Mouse (Mus musculus): Measurements from ENCODE around the gene Cacng3.

Cacng3 gene

DNA sequence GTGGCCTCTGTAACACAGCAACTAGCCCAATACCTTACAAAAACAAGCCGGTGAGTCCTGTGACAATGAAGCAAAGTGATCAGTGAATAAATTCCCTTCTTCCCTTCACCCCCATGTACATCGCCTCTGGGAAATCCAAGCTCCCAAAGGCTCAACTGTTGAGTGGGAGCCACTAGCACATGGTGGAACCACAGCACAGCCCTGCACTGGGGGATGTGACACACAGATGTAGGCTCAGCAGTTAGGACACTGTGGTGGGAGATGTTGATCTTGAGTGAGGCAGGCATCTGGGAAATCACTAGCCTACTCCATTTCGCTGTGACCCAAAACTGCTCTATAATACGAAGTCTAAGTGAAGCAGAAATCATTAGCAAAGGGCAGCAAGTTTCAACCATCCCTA lies 48.2 kb downstream of the Cacng3 start:
- in situ Hi-C loops (cut with MboI): no loop called here

DNA sequence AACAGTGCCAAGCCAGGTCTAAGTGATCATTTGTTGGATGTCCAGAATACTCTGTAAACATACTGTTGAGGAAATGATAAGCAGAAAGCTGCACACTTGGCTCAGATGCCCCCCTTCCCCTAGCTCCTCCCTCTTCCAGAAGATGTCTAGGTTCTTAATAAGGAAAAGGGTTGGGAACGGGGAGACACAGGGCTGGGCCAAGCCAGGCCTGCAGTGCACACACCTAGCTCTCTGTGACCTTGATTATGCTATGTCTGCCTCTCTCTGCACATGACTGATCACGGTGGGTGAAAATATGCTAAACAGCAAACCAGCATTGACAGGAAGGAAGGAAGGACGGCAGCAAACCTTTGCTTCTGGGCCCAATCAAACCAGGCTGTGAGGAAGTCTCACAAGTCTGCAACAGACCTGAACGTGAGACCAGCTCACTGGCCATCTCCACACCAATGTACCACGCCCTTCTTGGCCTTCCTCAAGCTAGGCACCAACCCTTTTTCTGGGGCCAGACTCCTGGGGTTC lies 53.1 kb downstream of the Cacng3 start:
- in situ Hi-C loops (cut with MboI): no loop called here

DNA sequence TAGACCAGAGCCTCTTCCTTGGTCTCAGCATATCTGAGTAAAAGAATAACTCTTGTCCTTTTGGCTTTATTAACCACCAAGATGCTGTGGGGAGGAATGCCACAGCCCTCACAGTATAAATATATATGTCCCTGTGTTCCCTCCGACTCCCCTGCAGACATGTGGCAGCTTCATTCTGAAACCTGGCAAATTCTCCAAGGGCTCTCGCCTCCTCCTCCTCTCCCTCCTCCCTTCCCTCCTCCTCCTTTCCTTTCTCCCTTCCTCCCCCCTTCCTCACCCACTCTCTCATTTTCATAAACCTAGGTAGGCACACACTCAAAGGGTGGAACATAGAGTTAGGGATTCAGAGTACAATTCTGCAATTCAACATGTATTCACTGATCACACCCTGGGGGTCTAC lies 56.1 kb downstream of the Cacng3 start:
- in situ Hi-C loops (cut with MboI): no loop called here

DNA sequence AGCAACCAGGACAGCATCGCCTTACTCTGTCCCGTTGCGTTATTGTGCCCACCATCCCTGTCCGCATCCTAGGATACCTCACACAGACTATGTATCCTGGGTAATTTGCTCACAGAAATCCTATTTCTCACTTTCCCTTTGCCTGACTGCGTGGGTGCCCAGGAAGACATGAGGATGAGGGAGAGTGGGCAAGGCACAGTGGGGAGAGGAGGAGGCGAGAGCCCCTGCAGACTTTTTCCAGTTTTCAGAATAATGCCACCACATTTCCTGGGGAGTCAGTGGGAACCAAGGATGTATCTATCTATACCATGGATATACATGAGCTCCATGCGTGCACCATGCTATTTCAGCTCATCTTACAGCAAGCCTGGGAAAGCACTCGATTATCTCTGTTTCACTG lies 57.9 kb downstream of the Cacng3 start:
- in situ Hi-C loops (cut with MboI): no loop called here

DNA sequence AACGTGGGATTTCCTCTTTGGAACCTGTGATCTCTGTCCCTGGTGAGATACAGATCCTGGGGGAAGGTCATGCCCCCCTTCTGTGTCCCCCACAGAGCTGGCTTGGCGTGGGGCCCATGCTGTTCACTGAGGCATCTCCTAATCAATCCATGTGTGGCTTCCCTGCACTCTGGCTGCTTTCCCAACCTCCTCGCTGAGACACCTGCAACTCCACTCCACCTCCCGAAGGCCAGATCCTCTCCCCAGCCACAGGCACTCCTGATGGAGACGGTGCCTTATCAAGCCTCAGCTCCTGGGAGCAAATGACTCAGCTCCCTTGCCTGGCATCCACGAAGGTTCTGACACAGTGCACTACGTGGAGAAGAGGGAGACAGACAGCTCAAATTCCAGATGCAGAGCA lies 58.6 kb downstream of the Cacng3 start:
- in situ Hi-C loops (cut with MboI): no loop called here

DNA sequence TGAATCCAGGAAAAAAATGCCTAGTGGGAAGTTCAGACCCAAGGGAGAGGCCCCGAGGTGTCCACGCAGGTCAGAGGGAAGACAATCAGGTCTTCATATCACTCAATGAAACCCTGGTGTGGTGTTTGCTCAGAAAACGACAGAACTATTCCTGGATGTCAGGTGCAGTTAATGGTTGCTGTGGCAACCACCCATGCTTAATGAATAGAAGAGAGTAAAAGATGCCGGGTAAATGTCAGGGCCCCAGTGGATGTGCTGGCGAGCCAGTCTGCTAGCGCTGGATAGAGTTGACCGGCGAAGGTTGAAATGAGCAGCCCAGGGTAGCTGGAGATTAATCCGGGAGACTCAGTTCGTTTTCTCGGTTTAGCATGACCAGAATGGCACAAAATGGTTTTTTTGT lies 65.0 kb downstream of the Cacng3 start:
- in situ Hi-C loops (cut with MboI): no loop called here

DNA sequence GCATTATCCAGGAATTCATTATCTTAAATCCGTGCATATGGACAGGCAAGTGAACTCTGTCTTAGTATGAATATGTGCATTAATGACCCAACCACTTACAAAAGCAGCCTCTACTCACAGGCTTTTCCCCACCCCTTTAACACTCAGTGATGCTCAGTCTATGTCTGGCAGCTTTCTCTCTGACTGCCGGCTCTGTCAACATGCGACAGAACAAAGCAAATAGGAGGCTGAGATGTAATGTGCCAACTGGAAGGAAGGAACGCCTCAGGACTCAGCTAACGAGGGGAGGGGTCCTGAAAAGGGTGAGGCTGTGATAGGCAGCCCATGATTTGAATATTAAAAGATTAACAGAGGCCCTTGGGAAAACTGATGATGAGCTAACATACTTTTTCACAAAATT lies 68.2 kb downstream of the Cacng3 start:
- in situ Hi-C loops (cut with MboI): no loop called here

DNA sequence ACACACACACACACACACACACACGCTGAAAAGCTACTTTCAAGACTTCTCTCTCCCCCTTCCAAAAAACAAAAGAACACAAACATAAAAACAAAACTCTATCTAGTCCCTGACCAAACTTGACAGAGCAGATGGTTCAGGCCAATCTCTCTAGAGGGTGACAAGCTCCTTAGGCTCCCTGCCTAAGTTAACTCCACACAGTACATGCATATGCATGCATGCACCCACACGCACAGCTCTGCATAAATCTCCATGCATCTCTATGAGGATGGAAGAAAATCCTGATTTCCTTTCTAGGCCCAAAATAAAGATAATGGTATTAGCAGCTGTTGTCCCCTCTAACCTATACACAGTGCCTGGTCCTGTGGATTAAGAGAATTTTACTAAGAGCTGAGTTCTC lies 70.4 kb downstream of the Cacng3 start:
- in situ Hi-C loops (cut with MboI): no loop called here

DNA sequence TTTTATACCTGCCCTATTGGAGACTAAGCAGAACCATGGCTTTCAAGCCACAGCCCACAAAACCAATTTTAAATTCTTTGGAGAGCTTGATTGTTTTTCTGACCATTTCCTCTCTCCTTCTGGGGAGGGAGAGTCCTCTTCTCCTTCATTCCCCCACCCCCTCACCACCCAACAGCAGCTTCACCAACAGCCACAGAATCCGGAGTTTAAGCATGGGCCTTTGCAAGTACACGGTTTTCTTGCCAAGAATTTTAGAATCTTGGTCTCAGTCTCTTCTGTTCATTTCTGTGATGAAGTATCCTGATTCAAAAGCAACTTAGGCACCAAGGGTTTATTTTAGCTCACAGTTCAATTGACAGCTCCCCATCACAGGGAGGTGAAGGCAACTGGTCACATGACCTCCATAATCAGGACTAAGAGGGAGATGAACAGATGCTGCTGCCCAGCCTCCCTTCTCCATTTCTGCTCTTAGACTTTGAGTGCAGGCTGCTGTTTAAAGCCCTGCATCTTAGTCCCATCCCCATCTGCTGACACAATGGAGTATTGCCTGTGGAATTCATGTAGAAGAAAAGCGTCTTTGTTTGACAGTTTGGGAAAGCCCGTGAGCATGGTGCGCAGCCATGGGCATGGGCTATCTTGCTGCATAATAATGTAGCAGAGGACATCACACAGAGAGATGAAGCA lies 85.8 kb downstream of the Cacng3 start:
- in situ Hi-C loops (cut with MboI): no loop called here

DNA sequence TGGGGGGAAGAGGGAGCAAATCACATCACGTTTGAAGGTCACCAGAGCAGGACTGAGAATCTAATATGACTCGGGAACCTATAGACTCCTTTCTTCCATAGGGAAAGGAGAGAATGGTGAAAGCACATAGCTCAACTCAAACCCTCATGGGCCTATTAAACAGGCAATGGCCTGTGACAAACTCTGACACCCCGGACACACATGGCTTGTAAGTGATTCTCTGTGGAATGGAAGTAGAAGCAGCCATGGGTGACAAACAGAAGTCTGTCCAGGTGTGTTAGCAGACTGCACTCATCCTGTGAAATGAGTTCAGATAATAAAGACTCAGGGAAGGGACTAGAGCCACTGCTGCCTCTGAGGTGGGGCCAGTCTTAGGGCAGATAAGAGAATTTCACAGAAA lies 88.4 kb downstream of the Cacng3 start:
- in situ Hi-C loops (cut with MboI): no loop called here

DNA sequence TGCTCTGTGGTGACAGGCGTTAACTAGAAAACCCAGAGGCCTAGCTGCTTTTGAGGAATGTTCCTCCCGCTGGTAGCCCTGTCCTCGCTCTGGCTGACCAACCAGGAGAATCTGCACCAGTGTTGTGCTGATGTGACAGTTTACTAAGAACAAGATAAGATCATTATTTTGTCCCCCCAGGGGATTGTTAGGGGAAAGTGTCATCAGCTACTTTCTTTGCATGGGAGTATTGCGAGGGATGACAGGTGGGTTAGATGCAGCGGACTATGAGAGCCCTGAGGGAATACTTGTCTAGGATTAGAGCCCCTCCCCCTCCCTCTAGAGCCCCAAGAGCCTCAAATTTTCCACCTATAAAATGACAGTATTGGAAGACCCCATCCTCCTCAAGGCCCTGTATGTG lies 94.2 kb downstream of the Cacng3 start:
- in situ Hi-C loops (cut with MboI): no loop called here

DNA sequence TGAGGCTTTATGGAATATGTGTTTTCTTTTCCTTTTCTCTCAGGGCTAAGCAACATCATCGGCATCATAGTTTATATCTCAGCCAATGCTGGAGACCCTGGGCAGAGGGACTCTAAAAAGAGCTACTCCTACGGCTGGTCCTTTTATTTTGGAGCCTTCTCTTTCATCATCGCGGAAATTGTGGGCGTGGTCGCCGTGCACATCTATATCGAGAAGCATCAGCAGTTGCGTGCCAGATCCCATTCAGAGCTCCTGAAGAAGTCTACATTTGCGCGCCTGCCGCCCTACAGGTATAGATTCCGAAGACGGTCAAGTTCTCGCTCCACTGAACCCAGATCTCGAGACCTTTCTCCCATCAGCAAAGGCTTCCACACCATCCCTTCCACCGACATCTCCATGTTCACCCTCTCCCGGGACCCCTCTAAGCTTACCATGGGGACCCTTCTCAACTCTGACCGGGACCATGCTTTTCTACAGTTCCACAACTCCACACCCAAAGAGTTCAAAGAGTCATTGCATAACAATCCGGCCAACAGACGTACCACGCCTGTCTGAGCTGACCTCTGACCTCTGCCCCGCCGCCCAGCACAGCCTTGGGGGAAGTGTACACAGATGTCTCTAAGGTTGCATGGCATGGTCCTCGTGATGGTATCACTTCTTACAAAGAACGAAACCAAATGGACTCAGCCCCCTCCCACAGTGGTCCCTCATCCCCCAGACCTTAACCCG lies 98.2 kb downstream of the Cacng3 start:
- in situ Hi-C loops (cut with MboI): no loop called here

DNA sequence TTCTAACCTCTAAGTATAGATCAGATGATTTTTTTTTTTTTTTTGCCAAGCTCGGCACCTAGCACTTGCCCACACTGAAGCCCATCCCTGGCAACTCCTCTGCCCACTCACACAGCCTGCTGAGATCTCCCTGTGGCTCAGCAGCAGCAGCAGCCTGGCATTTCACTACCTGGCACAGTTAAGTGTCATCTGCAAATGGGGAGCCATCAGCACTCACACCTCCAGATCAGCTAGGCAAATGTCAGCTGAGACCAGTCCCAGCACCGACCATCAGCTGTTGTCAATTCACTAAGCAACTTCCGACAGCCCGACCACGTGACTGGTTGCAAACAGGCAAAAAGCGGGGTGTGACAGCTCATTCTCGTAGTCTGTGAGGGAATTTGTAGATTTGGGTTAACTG lies 109.3 kb downstream of the Cacng3 start:
- in situ Hi-C loops (cut with MboI): no loop called here

DNA sequence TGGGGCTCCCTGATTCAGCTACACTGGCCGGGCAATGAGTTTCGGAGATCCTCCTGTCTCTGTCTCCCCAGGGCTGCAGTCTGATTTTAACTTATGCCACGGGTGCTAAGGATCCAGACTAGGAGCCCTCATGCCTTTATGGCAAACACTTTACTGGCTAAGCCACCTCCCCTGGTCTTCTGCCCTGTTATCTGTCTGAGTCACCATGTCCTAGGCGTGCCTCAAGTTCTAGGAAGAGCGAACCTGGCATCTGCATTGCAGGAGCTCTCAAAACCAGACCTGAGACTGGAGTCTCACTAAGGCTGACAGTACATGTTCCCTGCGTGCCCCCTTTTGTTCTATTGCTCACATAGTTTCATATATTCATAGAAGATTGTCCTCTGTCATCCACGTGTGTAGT lies 119.6 kb downstream of the Cacng3 start:
- in situ Hi-C loops (cut with MboI): no loop called here

DNA sequence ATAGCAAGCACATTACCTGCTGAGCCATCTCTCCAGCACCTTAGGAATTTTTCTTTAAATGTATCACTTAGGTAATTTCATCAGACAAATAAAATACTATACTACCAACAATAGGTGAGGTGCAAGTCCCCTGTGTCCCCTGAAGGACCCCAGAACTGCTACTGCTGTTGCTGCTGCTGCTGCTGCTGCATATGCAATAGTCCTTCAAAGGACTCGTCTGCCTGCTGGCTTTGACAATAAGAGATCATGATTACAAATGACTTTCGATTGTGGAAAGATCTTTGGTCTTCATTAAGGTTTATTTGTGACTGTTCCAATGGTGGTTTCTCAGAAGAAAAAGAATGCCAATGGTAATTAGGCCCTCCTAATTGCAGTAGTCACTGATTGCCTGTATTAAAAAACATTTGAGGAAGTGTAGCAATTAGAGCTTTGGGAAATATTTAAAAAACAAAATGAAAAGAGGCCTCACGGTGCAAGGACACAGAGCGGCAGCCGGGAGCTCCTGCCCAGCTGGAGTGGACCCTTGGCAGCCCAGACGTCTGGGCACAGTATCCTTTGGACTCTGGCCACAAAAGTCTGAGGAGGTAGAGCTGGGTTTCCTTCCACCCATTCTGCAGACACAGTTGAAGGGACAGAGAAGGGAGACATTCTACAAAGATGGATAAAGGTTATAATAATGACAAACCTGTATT lies 123.5 kb downstream of the Cacng3 start:
- in situ Hi-C loops (cut with MboI): no loop called here

DNA sequence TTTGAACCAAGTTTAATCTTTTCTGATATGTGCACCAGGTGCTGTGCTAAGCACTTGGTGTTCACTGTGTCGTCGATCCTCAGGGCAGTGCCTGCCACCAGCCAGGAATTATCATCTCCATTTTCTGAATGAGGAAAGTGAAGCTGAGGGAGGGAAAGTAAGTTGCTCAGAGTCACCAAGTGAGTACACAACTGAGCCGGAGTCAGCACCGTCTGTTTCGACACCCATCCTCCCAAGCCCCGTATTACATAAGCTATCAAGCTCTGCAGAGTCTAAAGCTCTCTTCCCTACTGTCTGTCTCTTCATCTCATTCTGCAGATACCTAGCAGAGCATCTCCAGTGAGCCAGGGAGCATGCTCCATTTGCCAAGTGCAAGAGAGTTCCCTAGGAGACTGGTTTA lies 124.8 kb downstream of the Cacng3 start:
- in situ Hi-C loops (cut with MboI): no loop called here

DNA sequence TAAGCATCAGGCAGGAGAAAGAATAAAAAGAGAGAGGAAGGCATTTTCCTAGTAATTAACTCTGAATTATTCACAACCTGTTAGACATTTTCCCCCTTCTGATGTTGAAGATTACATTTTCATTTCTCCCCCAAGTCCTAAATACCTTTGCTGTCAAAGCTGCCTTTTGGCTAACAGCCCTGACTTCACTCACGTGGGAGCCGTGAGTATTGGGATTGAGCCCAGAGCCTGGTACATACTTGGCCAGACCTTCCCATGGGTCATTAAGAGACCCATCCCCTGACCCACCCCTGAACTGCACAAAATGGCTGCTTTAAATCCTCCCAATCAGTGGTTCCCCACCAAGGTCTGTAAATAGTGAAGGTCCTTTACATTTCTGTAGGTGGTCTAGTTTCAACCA lies 130.5 kb downstream of the Cacng3 start:
- in situ Hi-C loops (cut with MboI): no loop called here

DNA sequence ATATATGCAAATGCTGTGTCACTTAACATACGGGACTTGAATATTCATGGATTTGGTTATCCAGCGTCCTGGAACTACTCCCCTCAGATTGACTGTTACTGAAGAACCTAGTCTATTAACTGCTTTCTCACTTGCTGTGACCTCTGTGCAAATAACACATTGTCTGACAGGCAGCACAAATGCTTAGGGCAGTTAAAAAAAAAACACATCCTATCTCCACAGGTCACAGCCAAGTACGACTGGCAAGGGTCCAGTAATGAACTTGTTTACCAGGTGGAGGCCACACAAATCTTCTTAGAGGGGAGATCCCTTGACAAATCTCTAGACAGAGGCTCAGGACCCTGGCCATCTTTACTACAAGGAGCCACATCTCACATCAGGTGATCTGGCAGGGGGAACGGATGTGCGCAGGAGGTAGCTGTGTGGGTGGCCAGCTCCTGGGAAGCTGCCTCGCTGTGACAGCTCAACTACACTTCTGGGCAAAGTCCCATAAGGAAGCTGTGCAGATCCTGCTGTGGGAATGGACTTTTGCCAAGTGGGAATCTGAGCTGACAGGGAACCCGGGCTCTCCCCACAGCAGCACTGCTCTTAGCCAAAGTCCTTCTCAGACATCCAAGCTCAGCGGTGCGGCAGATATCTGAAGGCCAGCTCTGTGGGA lies 133.7 kb downstream of the Cacng3 start:
- in situ Hi-C loops (cut with MboI): no loop called here

DNA sequence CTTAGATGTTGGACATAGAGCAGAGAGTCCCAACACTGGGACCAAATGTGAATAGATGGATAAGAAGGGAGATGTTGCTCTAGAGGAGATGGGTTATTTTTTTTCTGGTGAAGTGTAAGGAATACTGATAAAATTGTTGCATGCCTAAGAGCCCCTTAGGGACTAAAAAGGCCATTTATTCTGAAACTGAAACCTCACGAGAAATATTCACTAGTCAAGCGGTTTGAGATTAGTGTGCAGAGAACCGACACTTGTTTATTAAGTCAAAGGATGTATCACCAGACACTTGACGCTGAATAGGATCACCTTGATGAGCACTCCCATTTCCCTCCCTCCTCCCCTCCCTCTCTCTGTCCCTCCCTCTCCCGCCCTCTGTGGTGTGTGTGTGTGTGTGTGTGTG lies 136.2 kb downstream of the Cacng3 start:
- in situ Hi-C loops (cut with MboI): no loop called here

DNA sequence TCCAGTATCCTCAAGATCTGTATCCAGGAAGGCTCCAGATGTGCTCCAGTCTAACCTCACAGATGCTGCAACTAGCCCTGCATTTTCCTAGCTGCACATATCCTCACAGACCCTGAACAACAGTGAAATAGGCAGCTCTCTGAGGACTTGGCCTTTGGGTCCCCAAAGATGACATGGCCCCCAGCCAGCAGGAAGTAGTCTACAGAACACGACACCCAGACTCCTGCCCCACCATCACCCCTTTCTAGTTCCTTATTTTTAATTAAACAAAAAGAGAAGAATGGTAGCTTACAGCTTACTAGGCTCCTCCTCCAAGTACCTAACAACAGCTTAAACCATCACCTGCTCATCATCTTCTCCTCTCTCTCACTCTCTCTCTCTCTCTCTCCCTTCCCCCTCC lies 143.4 kb downstream of the Cacng3 start:
- in situ Hi-C loops (cut with MboI): no loop called here

DNA sequence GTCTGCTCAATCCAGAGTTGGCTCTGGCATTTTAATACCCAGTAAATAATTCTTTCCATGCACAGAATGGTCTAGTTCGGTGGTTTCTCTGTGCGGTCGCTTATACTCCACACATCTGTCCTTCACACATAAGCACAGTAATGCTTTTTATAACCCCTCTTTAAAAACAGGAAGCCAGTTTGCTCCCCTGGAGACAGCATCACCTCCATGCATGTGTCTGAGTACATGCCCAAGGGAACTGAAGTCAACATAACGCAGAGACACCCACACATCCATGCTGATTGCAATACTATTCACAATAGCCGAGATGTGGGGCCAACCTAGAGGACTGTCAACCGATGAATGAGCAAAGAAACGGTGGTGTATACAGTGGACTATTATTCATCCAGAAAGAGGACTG lies 147.3 kb downstream of the Cacng3 start:
- in situ Hi-C loops (cut with MboI): no loop called here
